Mouse (Mus musculus): ENCODE measurements around the gene Trpm3. TPM values are rescaled to one million over a fixed set of nuclear protein-coding genes. Genes with fewer than 3 reads are reported as not detected.

The Trpm3 gene
- polyA plus RNA-seq, 1 experiment from 2014 or later: 0.23 TPM

- H3K4me1 ChIP-seq (replicated peaks; ENCODE audit: control insufficient read depth, insufficient read depth, low read length): no peaks in the 10 kb centered on the region
- no peak for ATAC-seq
- 52% methylated on average over 6 of the region's 6 CpGs for WGBS
- no peaks in the 10 kb centered on the region for H3K9me3 ChIP-seq (ENCODE audit: control insufficient read depth)
- no peak overlapping the region for H3K9ac ChIP-seq (ENCODE audit: low read depth, low read length)
- no peak overlapping the region for H3K27ac ChIP-seq (ENCODE audit: low read depth, low read length)
- no peak overlapping the region for H3K4me3 ChIP-seq (ENCODE audit: low read depth, low read length)
- H3K36me3 ChIP-seq (ENCODE audit: control insufficient read depth, insufficient read depth): no peaks in the 10 kb centered on the region
- no peaks in the 10 kb centered on the region for H3K27me3 ChIP-seq (replicated peaks; ENCODE audit: control insufficient read depth, insufficient read depth, low read length)
- H3K4me2 ChIP-seq (replicated peaks; ENCODE audit: low read depth): no peak overlapping the region
- no peak for TF ChIP-seq CTCF (IDR thresholded peaks at IDR 0.05; ENCODE audit: low read depth)
Observed at GRCm38 (mm10) chr19:22518508-22518907, 379.7 kb downstream of the Trpm3 start.

- Histone ChIP-seq H3K9me3 (ENCODE audit: control insufficient read depth) (no peaks in the 10 kb centered on the region), H3K4me3 (ENCODE audit: low read depth, low read length) (no peak overlapping the region), H3K27ac (ENCODE audit: low read depth, low read length) (no peak overlapping the region), H3K27me3 (replicated peaks; ENCODE audit: control insufficient read depth, insufficient read depth, low read length) (no peaks in the 10 kb centered on the region), H3K4me2 (replicated peaks; ENCODE audit: low read depth) (no peak overlapping the region), H3K9ac (ENCODE audit: low read depth, low read length) (no peak overlapping the region), H3K4me1 (replicated peaks; ENCODE audit: control insufficient read depth, insufficient read depth, low read length) (no peaks in the 10 kb centered on the region), H3K36me3 (ENCODE audit: control insufficient read depth, insufficient read depth) (no peaks in the 10 kb centered on the region)
- TF ChIP-seq CTCF (IDR thresholded peaks at IDR 0.05; ENCODE audit: low read depth): no peak
- ATAC-seq: no peak
Observed at GRCm38 (mm10) chr19:22527944-22528343, 389.1 kb downstream of the Trpm3 start.

GRCm38 (mm10) chr19:22542990-22543709 is 404.3 kb downstream of the Trpm3 start:
- no peak for ATAC-seq

GRCm38 (mm10) chr19:22552179-22552578 is 413.3 kb downstream of the Trpm3 start:
- peak; percentile 72 for TF ChIP-seq CTCF (IDR thresholded peaks at IDR 0.05; ENCODE audit: low read depth)
- H3K27ac ChIP-seq (ENCODE audit: low read depth, low read length): no peak overlapping the region
- H3K27me3 ChIP-seq (replicated peaks; ENCODE audit: control insufficient read depth, insufficient read depth, low read length): no peaks in the 10 kb centered on the region
- ATAC-seq: no peak
- H3K4me2 ChIP-seq (replicated peaks; ENCODE audit: low read depth): no peak overlapping the region
- no peaks in the 10 kb centered on the region for H3K4me1 ChIP-seq (replicated peaks; ENCODE audit: control insufficient read depth, insufficient read depth, low read length)
- WGBS: 27% methylated on average over 5 of the region's 5 CpGs
- no peak overlapping the region for H3K9ac ChIP-seq (ENCODE audit: low read depth, low read length)
- H3K36me3 ChIP-seq (ENCODE audit: control insufficient read depth, insufficient read depth): no peaks in the 10 kb centered on the region
- H3K9me3 ChIP-seq (ENCODE audit: control insufficient read depth): no peaks in the 10 kb centered on the region
- H3K4me3 ChIP-seq (ENCODE audit: low read depth, low read length): no peak overlapping the region

More at GRCm38 (mm10) chr19:22542990-22543709, 404.3 kb downstream of the Trpm3 start:
- Histone ChIP-seq H3K9ac (ENCODE audit: low read depth, low read length) (no peak overlapping the region), H3K4me3 (ENCODE audit: low read depth, low read length) (no peak overlapping the region), H3K27me3 (replicated peaks; ENCODE audit: control insufficient read depth, insufficient read depth, low read length) (no peaks in the 10 kb centered on the region), H3K4me1 (replicated peaks; ENCODE audit: control insufficient read depth, insufficient read depth, low read length) (no peaks in the 10 kb centered on the region), H3K27ac (ENCODE audit: low read depth, low read length) (no peak overlapping the region), H3K36me3 (ENCODE audit: control insufficient read depth, insufficient read depth) (no peaks in the 10 kb centered on the region), H3K4me2 (replicated peaks; ENCODE audit: low read depth) (no peak overlapping the region), H3K9me3 (ENCODE audit: control insufficient read depth) (no peaks in the 10 kb centered on the region)
- TF ChIP-seq CTCF (IDR thresholded peaks at IDR 0.05; ENCODE audit: low read depth): no peak
- 66% methylated on average over 6 of the region's 6 CpGs for WGBS

- H3K9me3 ChIP-seq (ENCODE audit: control insufficient read depth): no peaks in the 10 kb centered on the region
- TF ChIP-seq CTCF (IDR thresholded peaks at IDR 0.05; ENCODE audit: low read depth): no peak
- no peaks in the 10 kb centered on the region for H3K4me1 ChIP-seq (replicated peaks; ENCODE audit: control insufficient read depth, insufficient read depth, low read length)
- H3K4me2 ChIP-seq (replicated peaks; ENCODE audit: low read depth): no peak overlapping the region
- no peak overlapping the region for H3K9ac ChIP-seq (ENCODE audit: low read depth, low read length)
- H3K4me3 ChIP-seq (ENCODE audit: low read depth, low read length): no peak overlapping the region
- no peaks in the 10 kb centered on the region for H3K27me3 ChIP-seq (replicated peaks; ENCODE audit: control insufficient read depth, insufficient read depth, low read length)
- WGBS: 37% methylated on average over 7 of the region's 7 CpGs
- no peaks in the 10 kb centered on the region for H3K36me3 ChIP-seq (ENCODE audit: control insufficient read depth, insufficient read depth)
- no peak overlapping the region for H3K27ac ChIP-seq (ENCODE audit: low read depth, low read length)
- ATAC-seq: no peak
Observed at GRCm38 (mm10) chr19:22554421-22554941, 415.6 kb downstream of the Trpm3 start.

- Histone ChIP-seq H3K9me3 (ENCODE audit: control insufficient read depth) (no peaks in the 10 kb centered on the region), H3K27ac (ENCODE audit: low read depth, low read length) (no peak overlapping the region), H3K27me3 (replicated peaks; ENCODE audit: control insufficient read depth, insufficient read depth, low read length) (no peaks in the 10 kb centered on the region), H3K4me2 (replicated peaks; ENCODE audit: low read depth) (no peak overlapping the region), H3K9ac (ENCODE audit: low read depth, low read length) (no peak overlapping the region), H3K4me3 (ENCODE audit: low read depth, low read length) (no peak overlapping the region), H3K36me3 (ENCODE audit: control insufficient read depth, insufficient read depth) (no peaks in the 10 kb centered on the region), H3K4me1 (replicated peaks; ENCODE audit: control insufficient read depth, insufficient read depth, low read length) (no peaks in the 10 kb centered on the region)
- no peak for ATAC-seq
- no peak for TF ChIP-seq CTCF (IDR thresholded peaks at IDR 0.05; ENCODE audit: low read depth)
- 77% methylated on average over 11 of the region's 11 CpGs for WGBS
Observed at GRCm38 (mm10) chr19:22572396-22572795, 433.6 kb downstream of the Trpm3 start.
